Mouse (Mus musculus) forebrain, embryonic 11.5 days (tissue): ENCODE results near the gene Gm10097. TPM values are rescaled to one million over a fixed set of nuclear protein-coding genes. Genes with fewer than 3 reads are reported as not detected.

Experiments
- ATAC-seq: fragments of 200-750 bp; cut with Nextera tagmentation; replicated peaks from 2 replicates; pipeline ENCODE4 v1.8.0; 2017; ENCODE audit warnings: moderate TSS enrichment; ENCODE audit not compliant: low FRiP score
- DNase-seq: peaks from one replicate; pipeline ENCODE4 v3.0.0-alpha.2; 2017; ENCODE audit warnings: low spot score
- H3K27ac ChIP-seq: fragments of 300-500 bp; sonication (generic); 2 replicates; pipeline ENCODE4 v1.5.1; 2014; ENCODE audit warnings: low read depth, low read length
- H3K27me3 ChIP-seq: fragments of 300-500 bp; sonication (generic); 2 replicates; pipeline ENCODE4 v1.6.1; 2014; ENCODE audit warnings: mild to moderate bottlenecking, low read length, mixed read lengths; ENCODE audit not compliant: control insufficient read depth, insufficient read depth
- H3K36me3 ChIP-seq: fragments of 300-500 bp; sonication (generic); 2 replicates; pipeline ENCODE4 v1.6.1; 2014; ENCODE audit warnings: mild to moderate bottlenecking, low read length, moderate library complexity, mixed read lengths; ENCODE audit not compliant: control insufficient read depth, insufficient read depth
- H3K4me1 ChIP-seq: fragments of 300-500 bp; sonication (generic); replicated peaks from 2 replicates; pipeline ENCODE4 v1.6.1; 2014; ENCODE audit warnings: low read length, mixed read lengths; ENCODE audit not compliant: control insufficient read depth, insufficient read depth
- H3K4me2 ChIP-seq: fragments of 300-500 bp; sonication (generic); 2 replicates; pipeline ENCODE4 v1.6.1; 2014; ENCODE audit warnings: low read depth, mild to moderate bottlenecking, low read length, moderate library complexity, mixed read lengths; ENCODE audit not compliant: severe bottlenecking
- H3K4me3 ChIP-seq: fragments of 300-500 bp; sonication (generic); 2 replicates; pipeline ENCODE4 v1.5.1; 2014; ENCODE audit warnings: low read depth, low read length
- H3K9ac ChIP-seq: fragments of 300-500 bp; sonication (generic); 2 replicates; pipeline ENCODE4 v1.6.1; 2014; ENCODE audit warnings: low read length
- H3K9me3 ChIP-seq: fragments of 300-500 bp; sonication (generic); 2 replicates; pipeline ENCODE4 v1.6.1; 2016; ENCODE audit warnings: low read length, mixed read lengths; ENCODE audit not compliant: control insufficient read depth
- WGBS: fragments of 180-500 bp; shearing (Covaris S2); extraction: QIAGEN DNeasy Blood & Tissue Kit; methylation state at CpG from one replicate; pipeline ENCODE4 v1.1.7; 2014; 5-methylcytosine and 5-hydroxymethylcytosine counted together
- polyA plus RNA-seq: library from polyadenylated mRNA; unstranded; fragments of >200 nt; fragmentation: Nextera tagmentation; extraction: Ambion mirVana; gene quantifications from 2 replicates; pipeline ENCODE4 v1.2.1, GENCODE M21; 2014

Gm10097 gene
- polyA plus RNA-seq: 0.13 TPM in 1 of 2 replicates, not detected in the other

DNA sequence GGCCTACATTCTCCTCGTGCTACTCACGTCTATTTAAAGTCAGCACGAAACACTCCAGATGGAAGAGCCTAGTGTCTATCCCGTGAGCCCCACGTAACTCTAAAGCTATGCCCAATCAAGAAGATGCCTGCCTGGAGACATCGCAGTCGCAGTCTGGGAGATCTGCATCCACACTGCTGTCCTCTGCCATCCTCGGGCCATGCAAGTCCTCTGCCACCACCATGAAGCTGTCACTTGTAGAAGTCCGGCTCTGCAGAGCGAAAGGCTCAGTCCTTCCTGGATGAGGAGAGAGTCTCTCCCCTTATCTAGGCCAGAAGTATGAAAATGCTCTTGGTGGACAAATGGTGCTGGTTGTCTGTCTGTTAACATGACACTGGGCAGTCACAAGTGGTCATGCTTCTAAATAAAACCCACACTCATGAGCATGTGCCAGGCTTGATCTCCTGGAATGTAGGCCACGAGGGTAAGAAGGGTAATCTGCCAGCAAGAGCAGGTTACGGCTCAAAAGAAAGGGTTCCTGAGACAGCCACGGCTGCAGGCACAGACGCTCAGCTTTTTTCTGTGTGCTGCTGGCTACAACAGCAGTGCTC lies at the start of gene Gm10097:
Gene Gm10097, plus strand, starts transcription at position 517 of the 590 bp plus-strand sequence.
- no peak for DNase-seq
- ATAC-seq: no peak
- Histone ChIP-seq H3K4me3 (no peak within 1 kb of the TSS), H3K27me3 (no peaks in the 10 kb centered on the region), H3K4me1 (no peaks in the 10 kb centered on the region), H3K4me2 (no peak within 1 kb of the TSS), H3K27ac (no peak within 1 kb of the TSS), H3K9ac (no peak within 1 kb of the TSS), H3K9me3 (no peaks in the 10 kb centered on the region), H3K36me3 (no peaks in the 10 kb centered on the region)
- WGBS: 90% methylated on average over 14 of the region's 14 CpGs

DNA sequence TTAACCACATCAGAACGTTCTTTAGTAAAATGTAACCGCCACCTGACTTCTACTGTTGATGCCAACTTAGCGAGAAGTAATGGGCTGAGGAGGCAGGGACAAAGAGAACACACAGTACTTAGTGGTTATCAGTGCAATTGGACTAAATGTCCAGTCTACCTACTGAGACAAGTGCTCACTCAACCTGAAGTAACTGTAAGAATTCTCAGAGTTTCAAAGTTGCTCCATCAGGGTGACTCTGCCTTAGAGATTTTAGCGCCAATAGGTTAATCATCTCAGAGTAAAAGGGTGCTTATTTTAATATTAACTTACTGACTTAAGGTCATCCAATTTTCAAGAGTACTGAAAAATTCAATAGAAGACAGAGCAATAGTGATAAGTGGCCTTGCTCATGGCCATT lies 43.1 kb upstream of the Gm10097 start:
- H3K27me3 ChIP-seq: peaks cover 3% of the 10 kb centered on the region; the same call in 1 of the 2 replicates
- no peak overlapping the region for H3K4me3 ChIP-seq
- H3K9me3 ChIP-seq: no peaks in the 10 kb centered on the region
- no peak overlapping the region for H3K27ac ChIP-seq
- no peak for ATAC-seq
- no peak overlapping the region for H3K4me2 ChIP-seq
- no peak for DNase-seq
- no peaks in the 10 kb centered on the region for H3K4me1 ChIP-seq
- no peak overlapping the region for H3K9ac ChIP-seq
- H3K36me3 ChIP-seq: no peaks in the 10 kb centered on the region
- WGBS: 94% methylated on average over 4 of the region's 4 CpGs

DNA sequence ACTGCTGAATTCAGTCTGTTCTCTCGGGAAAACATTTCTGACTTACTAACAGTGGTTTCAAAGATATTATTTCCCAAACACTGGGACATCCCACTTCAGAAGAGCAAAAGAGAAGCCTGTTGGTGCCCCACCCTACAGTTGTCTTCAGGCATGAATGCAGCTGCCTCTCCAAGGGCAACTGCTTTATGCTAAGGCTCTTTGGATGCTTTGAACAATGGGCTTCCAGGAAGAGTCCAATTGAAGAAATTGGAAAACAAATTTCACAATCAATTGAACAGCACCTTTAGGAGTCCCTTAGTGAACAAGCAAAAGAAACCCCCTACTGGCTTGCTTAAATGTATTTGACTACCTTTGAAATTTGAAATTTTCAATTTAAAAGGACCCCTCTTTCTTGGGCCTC lies 41.8 kb upstream of the Gm10097 start:
- WGBS: 81% methylated on average over 1 of the region's 1 CpGs
- Histone ChIP-seq H3K9ac (no peak overlapping the region), H3K9me3 (no peaks in the 10 kb centered on the region)

DNA sequence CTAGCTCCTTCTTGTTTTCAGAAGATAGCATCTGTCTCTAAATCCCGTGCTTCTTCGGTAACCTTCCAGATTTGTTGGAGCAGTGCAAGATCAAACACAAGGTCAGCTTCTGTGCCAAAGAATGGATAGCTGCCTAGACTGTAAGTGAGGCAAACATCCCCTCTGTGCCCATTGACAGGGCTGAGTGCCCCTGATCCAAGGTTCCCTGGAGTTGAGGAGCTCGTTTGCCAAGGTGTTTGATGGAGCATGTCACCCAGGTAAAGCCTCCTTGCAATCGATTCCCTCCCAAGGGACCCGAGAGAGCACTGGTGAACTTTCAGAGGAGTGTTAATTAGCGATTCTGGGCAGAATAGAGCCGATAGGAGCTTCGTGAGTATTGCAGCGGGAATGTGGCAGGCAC lies 40.7 kb upstream of the Gm10097 start:
- H3K36me3 ChIP-seq: no peaks in the 10 kb centered on the region

More for the DNA sequence above, 41.8 kb upstream of the Gm10097 start:
- Histone ChIP-seq H3K27me3 (peaks cover 3% of the 10 kb centered on the region; the same call in 1 of the 2 replicates), H3K4me3 (no peak overlapping the region), H3K27ac (no peak overlapping the region), H3K4me1 (no peaks in the 10 kb centered on the region), H3K4me2 (no peak overlapping the region), H3K36me3 (no peaks in the 10 kb centered on the region)
- DNase-seq: no peak
- no peak for ATAC-seq

GRCm38 (mm10) chr10:5029161-5029560 lies 39.8 kb upstream of the Gm10097 start:
- DNase-seq: no peak
- no peak overlapping the region for H3K4me2 ChIP-seq
- no peak for ATAC-seq
- no peaks in the 10 kb centered on the region for H3K36me3 ChIP-seq
- no peaks in the 10 kb centered on the region for H3K4me1 ChIP-seq
- H3K27me3 ChIP-seq: peaks cover 5% of the 10 kb centered on the region; the same call in 1 of the 2 replicates
- H3K9me3 ChIP-seq: no peaks in the 10 kb centered on the region
- no peak overlapping the region for H3K9ac ChIP-seq
- H3K27ac ChIP-seq: no peak overlapping the region
- no peak overlapping the region for H3K4me3 ChIP-seq
- 82% methylated on average over 2 of the region's 2 CpGs for WGBS

More for the DNA sequence above, 40.7 kb upstream of the Gm10097 start:
- 80% methylated on average over 9 of the region's 9 CpGs for whole genome bisulfite sequencing
- H3K27me3 ChIP-seq: peaks cover 3% of the 10 kb centered on the region; the same call in 1 of the 2 replicates
- no peak overlapping the region for H3K27ac ChIP-seq
- no peak for DNase-seq
- no peak for ATAC-seq
- no peaks in the 10 kb centered on the region for H3K9me3 ChIP-seq
- H3K4me1 ChIP-seq: no peaks in the 10 kb centered on the region
- no peak overlapping the region for H3K4me3 ChIP-seq
- no peak overlapping the region for H3K4me2 ChIP-seq
- H3K9ac ChIP-seq: no peak overlapping the region

DNA sequence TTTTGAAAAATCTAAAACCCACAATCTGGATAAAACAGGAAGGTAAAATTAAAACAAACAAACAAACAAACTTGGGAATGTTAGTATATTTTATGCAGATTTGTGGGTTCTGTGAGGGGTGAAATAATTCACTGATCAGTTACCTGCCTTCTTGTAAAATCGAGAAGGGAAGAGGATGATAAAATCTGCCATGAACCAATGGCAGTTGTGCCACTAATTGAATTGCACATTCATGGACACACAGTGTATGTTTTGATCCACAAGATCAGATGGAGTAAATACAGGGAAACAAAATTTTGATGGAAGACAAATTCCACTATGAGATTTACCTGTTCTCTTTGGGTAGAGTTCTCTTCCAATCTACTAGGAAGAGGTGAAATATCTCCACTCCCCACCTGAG lies 39.1 kb upstream of the Gm10097 start:
- Histone ChIP-seq H3K27me3 (peaks cover 5% of the 10 kb centered on the region; the same call in 1 of the 2 replicates), H3K4me1 (no peaks in the 10 kb centered on the region), H3K36me3 (no peaks in the 10 kb centered on the region), H3K27ac (no peak overlapping the region), H3K9ac (no peak overlapping the region), H3K4me3 (no peak overlapping the region), H3K4me2 (no peak overlapping the region), H3K9me3 (no peaks in the 10 kb centered on the region)
- 89% methylated on average over 1 of the region's 1 CpGs for WGBS
- DNase-seq (no peak), ATAC-seq (no peak)

GRCm38 (mm10) chr10:5032192-5033048 lies 36.6 kb upstream of the Gm10097 start:
- H3K9ac ChIP-seq: no peak overlapping the region
- peaks cover 5% of the 10 kb centered on the region; the same call in 1 of the 2 replicates for H3K27me3 ChIP-seq
- ATAC-seq (peak; percentile 76), DNase-seq (no peak)
- no peak overlapping the region for H3K4me2 ChIP-seq
- no peaks in the 10 kb centered on the region for H3K36me3 ChIP-seq
- H3K27ac ChIP-seq: no peak overlapping the region
- no peak overlapping the region for H3K4me3 ChIP-seq
- no peaks in the 10 kb centered on the region for H3K9me3 ChIP-seq
- no peaks in the 10 kb centered on the region for H3K4me1 ChIP-seq
- WGBS: 41% methylated on average over 15 of the region's 15 CpGs

DNA sequence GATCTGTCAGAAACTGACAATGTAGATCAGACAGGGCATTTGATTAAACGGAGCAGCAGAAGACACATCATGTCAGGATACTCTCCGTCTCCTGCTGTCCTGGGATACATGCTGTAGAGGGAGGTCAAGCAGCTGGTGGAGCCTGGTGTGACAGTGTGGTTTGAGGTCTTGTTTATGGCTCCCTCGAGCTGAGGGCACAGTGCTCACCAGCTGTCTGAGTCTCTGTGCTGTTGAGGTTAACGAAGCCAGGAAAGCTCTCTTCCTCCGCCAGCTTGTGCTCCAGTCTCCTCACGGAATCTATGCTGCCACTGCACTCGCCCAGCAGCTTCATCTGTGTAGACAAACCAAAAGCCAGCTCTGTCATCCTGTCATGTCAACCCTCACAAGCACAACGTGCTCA lies 27.7 kb upstream of the Gm10097 start:
- no peak for DNase-seq
- Histone ChIP-seq H3K27me3 (no peaks in the 10 kb centered on the region), H3K4me3 (no peak overlapping the region), H3K9me3 (no peaks in the 10 kb centered on the region), H3K9ac (no peak overlapping the region), H3K27ac (no peak overlapping the region), H3K4me2 (no peak overlapping the region), H3K4me1 (no peaks in the 10 kb centered on the region), H3K36me3 (no peaks in the 10 kb centered on the region)
- WGBS: 82% methylated on average over 8 of the region's 8 CpGs
- ATAC-seq: no peak
